Mouse (Mus musculus): ENCODE results near the gene Jmjd1c.

DNA sequence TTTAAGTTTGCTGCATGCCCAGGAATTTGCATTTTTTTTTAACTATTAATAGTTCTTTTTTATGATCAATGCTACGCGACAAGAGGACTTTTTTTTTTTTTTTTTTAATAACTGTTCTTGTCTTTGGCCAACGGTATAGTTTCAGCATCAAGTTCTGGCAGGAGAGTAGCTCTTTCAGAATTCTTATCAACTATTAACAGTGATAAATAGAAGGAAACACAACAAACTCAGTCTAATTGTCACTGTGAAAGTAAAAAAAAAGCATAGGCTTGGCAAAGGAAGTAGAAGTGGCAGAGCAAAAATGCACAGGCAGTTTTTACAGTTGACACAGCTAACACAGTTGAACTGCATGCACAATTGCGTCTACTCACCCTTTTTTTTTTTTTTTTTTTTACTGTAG, 81.5 kb downstream of the Jmjd1c start:
- TF ChIP-seq MYOG (IDR thresholded peaks at IDR 0.05; ENCODE audit: control insufficient read depth, extremely low read depth, insufficient read length), result no peak
- TF ChIP-seq CTCF (IDR thresholded peaks at IDR 0.05; ENCODE audit: control insufficient read depth, insufficient read depth, insufficient read length), result no peak
- TF ChIP-seq CEBPB (IDR thresholded peaks at IDR 0.05; ENCODE audit: low read depth), result no peak
